Mouse (Mus musculus): ENCODE data around the gene Itgbl1.

GRCm38 (mm10) chr14:123966531-123966930, 306.8 kb downstream of the Itgbl1 start:
- no peak for TF ChIP-seq TAL1 (IDR thresholded peaks at IDR 0.05; ENCODE audit: low read length)
- no peak for TF ChIP-seq GATA1 (IDR thresholded peaks at IDR 0.05; ENCODE audit: low read length)

Data from erythroblast, embryonic 14.5 days (primary cell).